Mouse (Mus musculus) spleen, adult 2 months (tissue): Measurements from ENCODE around the gene Cdh24. TPM values are rescaled to one million over a fixed set of nuclear protein-coding genes. Genes with fewer than 3 reads are reported as not detected.

Experiments used
- DNase-seq, 2 experiments: peaks; one replicate each; pipeline versions ENCODE4 v3.0.0 to v3.0.0-alpha.2; 2012 to 2021; ENCODE audit warnings: low spot score in 2 of 2, low read depth in 1 of 2
- H3K27ac ChIP-seq: fragments of 200-500 bp; 2 replicates; pipeline ENCODE4 v1.5.1; 2012; ENCODE audit warnings: low read length, inconsistent platforms; ENCODE audit not compliant: insufficient read depth
- H3K27me3 ChIP-seq: fragments of 200-500 bp; 2 replicates; pipeline ENCODE4 v1.6.1; 2012; ENCODE audit warnings: mild to moderate bottlenecking, moderate library complexity, low read length, inconsistent platforms; ENCODE audit not compliant: control insufficient read depth, insufficient read depth
- H3K36me3 ChIP-seq: fragments of 200-500 bp; 2 replicates; pipeline ENCODE4 v1.6.1; 2012; ENCODE audit warnings: mild to moderate bottlenecking, low read length, inconsistent platforms; ENCODE audit not compliant: control insufficient read depth, insufficient read depth
- H3K4me1 ChIP-seq: fragments of 200-500 bp; 2 replicates; pipeline ENCODE4 v1.6.1; 2011; ENCODE audit warnings: inconsistent platforms; ENCODE audit not compliant: control insufficient read depth, insufficient read depth, insufficient read length
- H3K4me3 ChIP-seq: fragments of 200-500 bp; 2 replicates; pipeline ENCODE4 v1.5.1; 2011; ENCODE audit warnings: mild to moderate bottlenecking, inconsistent platforms; ENCODE audit not compliant: insufficient read depth, insufficient read length; ENCODE audit errors: extremely low read depth
- CTCF ChIP-seq: fragments of 200-500 bp; IDR thresholded peaks from 2 replicates; pipeline ENCODE4 v1.5.1; 2011; ENCODE audit warnings: mild to moderate bottlenecking, inconsistent platforms; ENCODE audit not compliant: insufficient read depth, insufficient read length, insufficient replicate concordance; ENCODE audit errors: extremely low read depth
- POLR2A ChIP-seq: fragments of 200-500 bp; IDR thresholded peaks from 2 replicates; pipeline ENCODE4 v1.6.1; 2011; ENCODE audit warnings: low read depth, low read length, inconsistent platforms
- WGBS: fragments of 180-500 bp; shearing (Covaris S2); methylation state at CpG from one replicate; pipeline ENCODE4 v1.1.7; 2018; 5-methylcytosine and 5-hydroxymethylcytosine counted together
- polyA plus RNA-seq: library from polyadenylated mRNA; depleted of rRNA; stranded (reverse); fragments of >200 nt; gene quantifications from 2 replicates; pipeline ENCODE4 v1.2.3, GENCODE M21; 2012; rRNA removed

The Cdh24 gene
- polyA plus RNA-seq, 1 experiment = 7.3 TPM

- no peaks in the 10 kb centered on the region for H3K27me3 ChIP-seq
- H3K27ac ChIP-seq = no peak overlapping the region
- peaks cover 2% of the 10 kb centered on the region; the same call in 1 of the 2 replicates for H3K4me1 ChIP-seq
- no peak overlapping the region for H3K4me3 ChIP-seq
- DNase-seq = peak in 1 of 2 experiments; percentile 33
- 71% methylated on average over 7 of the region's 7 CpGs for WGBS
- peak; percentile 47; the same call in 1 of the 2 replicates for TF ChIP-seq CTCF
- no peak for TF ChIP-seq POLR2A
- no peaks in the 10 kb centered on the region; the same call in 1 of the 2 replicates for H3K36me3 ChIP-seq
Observed at GRCm38 (mm10) chr14:54583681-54584338, 57.4 kb downstream of the Cdh24 start.

GRCm38 (mm10) chr14:54582536-54582935 lies 58.6 kb downstream of the Cdh24 start:
- Histone ChIP-seq H3K4me1 (peaks cover 8% of the 10 kb centered on the region; the same call in 1 of the 2 replicates), H3K27me3 (peaks cover 4% of the 10 kb centered on the region), H3K4me3 (no peak overlapping the region), H3K27ac (no peak overlapping the region), H3K36me3 (no peaks in the 10 kb centered on the region; the same call in 1 of the 2 replicates)
- TF ChIP-seq CTCF (no peak), POLR2A (no peak)
- WGBS = 95% methylated on average over 9 of the region's 9 CpGs
- DNase-seq = no peak

Other genes starting within 250 kb of the Cdh24 start
- 24.6 and 31.2 TPM in 2 replicates for gene Slc7a7, start 223.6 kb downstream of the Cdh24 start, polyA plus RNA-seq
- 221 and 393 TPM in 2 replicates for gene Mrpl52, start 214.5 kb downstream of the Cdh24 start, polyA plus RNA-seq
- gene Mmp14, start 209.8 kb downstream of the Cdh24 start, polyA plus RNA-seq = 42.0 and 63.2 TPM in 2 replicates
- gene Lrp10, start 177.2 kb downstream of the Cdh24 start, polyA plus RNA-seq = 154 and 206 TPM in 2 replicates
- 0.22 and 0.40 TPM in 2 replicates for gene Rem2, start 165.3 kb downstream of the Cdh24 start, polyA plus RNA-seq
- 18.2 and 26.6 TPM in 2 replicates for gene Prmt5, start 123.8 kb downstream of the Cdh24 start, polyA plus RNA-seq
- gene Haus4, start 86.7 kb downstream of the Cdh24 start, polyA plus RNA-seq = 12.8 and 15.1 TPM in 2 replicates
- 3.0 and 3.9 TPM in 2 replicates for gene Ajuba, start 63.8 kb downstream of the Cdh24 start, polyA plus RNA-seq
- gene 4931414P19Rik, start 35.4 kb downstream of the Cdh24 start, polyA plus RNA-seq = 4.2 and 6.0 TPM in 2 replicates
- 82.5 and 102 TPM in 2 replicates for gene Psmb5, start 23.3 kb downstream of the Cdh24 start, polyA plus RNA-seq
- gene Psmb11, start 19.9 kb downstream of the Cdh24 start, polyA plus RNA-seq = not detected in 2 replicates
- gene Gm17606, start 412 bp downstream of the Cdh24 start, polyA plus RNA-seq = not detected in 2 replicates
- gene 1700123O20Rik, start 44.9 kb upstream of the Cdh24 start, polyA plus RNA-seq = 32.9 and 66.9 TPM in 2 replicates
- 126 and 130 TPM in 2 replicates for gene Acin1, start 45.6 kb upstream of the Cdh24 start, polyA plus RNA-seq
- gene Gm29776, start 57.5 kb upstream of the Cdh24 start, polyA plus RNA-seq = 0.04 and 0.07 TPM in 2 replicates
- gene Cebpe, start 70.8 kb upstream of the Cdh24 start, polyA plus RNA-seq = 5.2 and 5.9 TPM in 2 replicates
- gene Slc7a8, start 140.6 kb upstream of the Cdh24 start, polyA plus RNA-seq = 10.8 and 13.3 TPM in 2 replicates
- gene Rnf212b, start 172.8 kb upstream of the Cdh24 start, polyA plus RNA-seq = not detected in 2 replicates
- gene Homez, start 229.6 kb upstream of the Cdh24 start, polyA plus RNA-seq = 2.8 and 4.1 TPM in 2 replicates
- gene Ppp1r3e, start 236.2 kb upstream of the Cdh24 start, polyA plus RNA-seq = 6.3 and 10.7 TPM in 2 replicates
- gene Bcl2l2, start 242.0 kb upstream of the Cdh24 start, polyA plus RNA-seq = 16.6 and 16.9 TPM in 2 replicates
- 3.1 TPM in 1 of 2 replicates, not detected in the other for gene Gm20521, start 242.1 kb upstream of the Cdh24 start, polyA plus RNA-seq